Mouse (Mus musculus) limb, embryonic 13.5 days (tissue): ENCODE data around the gene Olfr1018. TPM values are rescaled to one million over a fixed set of nuclear protein-coding genes. Genes with fewer than 3 reads are reported as not detected.

Source experiments
- ATAC-seq: fragments of 200-750 bp; cut with Nextera tagmentation; 2 replicates; pipeline ENCODE4 v1.8.0; 2017; ENCODE audit warnings: low read depth, moderate number of reproducible peaks, moderate TSS enrichment; ENCODE audit not compliant: low FRiP score
- H3K27ac ChIP-seq: fragments of 300-500 bp; sonication (generic); 2 replicates; pipeline ENCODE4 v1.5.1; 2015; ENCODE audit warnings: inconsistent platforms, mild to moderate bottlenecking, moderate library complexity
- H3K27me3 ChIP-seq: fragments of 300-500 bp; sonication (generic); 2 replicates; pipeline ENCODE4 v1.6.1; 2015; ENCODE audit warnings: mild to moderate bottlenecking, inconsistent platforms
- H3K36me3 ChIP-seq: fragments of 300-500 bp; sonication (generic); 2 replicates; pipeline ENCODE4 v1.6.1; 2015; ENCODE audit warnings: inconsistent platforms, mild to moderate bottlenecking, moderate library complexity
- H3K4me1 ChIP-seq: fragments of 300-500 bp; sonication (generic); 2 replicates; pipeline ENCODE4 v1.6.1; 2015; ENCODE audit warnings: inconsistent platforms
- H3K4me2 ChIP-seq: fragments of 300-500 bp; sonication (generic); replicated peaks from 2 replicates; pipeline ENCODE4 v1.6.1; 2015; ENCODE audit warnings: inconsistent platforms, mild to moderate bottlenecking, moderate library complexity
- H3K4me3 ChIP-seq: fragments of 300-500 bp; sonication (generic); 2 replicates; pipeline ENCODE4 v1.5.1; 2015; ENCODE audit warnings: moderate library complexity, mild to moderate bottlenecking, inconsistent platforms
- H3K9ac ChIP-seq: fragments of 300-500 bp; sonication (generic); 2 replicates; pipeline ENCODE4 v1.6.1; 2015; ENCODE audit warnings: mild to moderate bottlenecking, inconsistent platforms
- H3K9me3 ChIP-seq: fragments of 300-500 bp; sonication (generic); 2 replicates; pipeline ENCODE4 v1.6.1; 2016; ENCODE audit warnings: inconsistent platforms
- WGBS: fragments of 180-500 bp; shearing (Covaris S2); methylation state at CpG from one replicate; pipeline ENCODE4 v1.1.7; 2015; 5-methylcytosine and 5-hydroxymethylcytosine counted together
- polyA plus RNA-seq: library from polyadenylated mRNA; unstranded; fragments of >200 nt; fragmentation: Nextera tagmentation; extraction: Ambion mirVana; gene quantifications from 2 replicates; pipeline ENCODE4 v1.2.1, GENCODE M21; 2015

Gene Olfr1018
- not detected in 2 replicates for polyA plus RNA-seq

DNA sequence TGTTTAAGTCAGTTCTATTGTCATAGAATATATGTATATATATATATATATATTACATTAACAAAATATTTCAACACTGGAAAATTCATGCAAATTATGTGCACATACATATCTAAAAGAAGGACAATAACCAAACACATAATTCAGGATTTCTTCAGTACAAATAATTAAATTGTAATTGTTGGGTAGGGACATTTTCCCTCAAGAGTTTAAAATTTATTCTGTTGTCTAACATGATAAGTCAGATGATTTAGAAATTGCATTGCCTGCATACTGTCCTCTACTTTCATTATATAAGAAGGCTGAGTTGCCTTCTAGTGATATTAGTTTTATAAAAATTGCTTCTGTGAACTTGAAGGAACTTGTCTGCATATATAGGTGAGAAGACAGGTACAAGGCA is at the start of gene Olfr1018:
Gene Olfr1018, plus strand, starts transcription at position 301 of the 400 bp plus-strand sequence.
- no peak within 1 kb of the TSS for H3K4me3 ChIP-seq
- H3K9me3 ChIP-seq = no peaks in the 10 kb centered on the region
- H3K4me1 ChIP-seq = no peaks in the 10 kb centered on the region
- no peak within 1 kb of the TSS for H3K9ac ChIP-seq
- H3K27ac ChIP-seq = no peak within 1 kb of the TSS
- no peak for ATAC-seq
- no peak within 1 kb of the TSS for H3K4me2 ChIP-seq
- no peaks in the 10 kb centered on the region for H3K36me3 ChIP-seq
- H3K27me3 ChIP-seq = no peaks in the 10 kb centered on the region

DNA sequence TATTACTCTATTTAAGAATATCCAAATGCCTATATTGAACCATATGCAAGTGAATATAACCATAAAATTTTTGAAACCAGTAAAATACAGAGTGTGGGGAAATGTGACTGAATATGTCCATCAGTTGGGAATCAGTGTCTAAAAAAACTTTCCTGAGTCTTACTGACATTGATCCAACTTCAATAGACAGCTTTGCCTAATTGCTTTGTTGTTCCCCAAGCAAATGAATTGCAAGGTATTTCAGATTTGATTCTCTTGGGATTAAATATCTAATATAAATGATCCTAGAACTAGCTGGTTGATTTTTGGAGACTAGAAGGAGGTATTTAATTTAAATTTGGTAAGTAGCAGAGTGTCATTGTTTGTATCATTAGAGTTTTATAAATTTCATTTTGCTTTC is 45.9 kb upstream of the Olfr1018 start, which contains the start of gene Olfr1014:
Gene Olfr1014, plus strand, starts transcription at position 301 of the 400 bp plus-strand sequence.
- no peak within 1 kb of the TSS for H3K4me2 ChIP-seq

DNA sequence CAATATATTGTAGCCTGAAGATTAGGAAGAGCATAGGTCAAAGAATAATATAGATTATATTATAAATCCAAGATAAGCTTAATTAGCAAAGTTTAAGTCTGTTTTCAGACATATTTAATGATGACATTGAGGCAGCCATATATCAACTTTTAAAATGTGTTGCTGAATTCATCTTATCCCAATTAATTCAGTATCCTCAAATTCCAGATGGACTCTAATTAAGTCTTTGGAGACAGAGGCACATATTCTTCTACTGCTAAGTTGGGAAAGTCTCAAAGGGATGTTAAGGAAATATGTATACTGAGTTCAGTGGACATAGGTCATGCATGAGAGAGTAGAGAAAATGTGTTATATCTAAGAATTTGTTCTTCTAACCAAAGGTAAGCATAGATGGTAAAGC is 36.6 kb upstream of the Olfr1018 start, which contains the start of gene Olfr1015:
Gene Olfr1015, plus strand, starts transcription at position 301 of the 400 bp plus-strand sequence.
- no peak within 1 kb of the TSS for H3K27ac ChIP-seq
- ATAC-seq = no peak

More for the DNA sequence above, 45.9 kb upstream of the Olfr1018 start, which contains the start of gene Olfr1014:
- Histone ChIP-seq H3K9me3 (no peaks in the 10 kb centered on the region), H3K4me1 (no peaks in the 10 kb centered on the region), H3K36me3 (no peaks in the 10 kb centered on the region), H3K4me3 (no peak within 1 kb of the TSS), H3K27me3 (no peaks in the 10 kb centered on the region), H3K27ac (no peak within 1 kb of the TSS), H3K9ac (no peak within 1 kb of the TSS)
- no peak for ATAC-seq

DNA sequence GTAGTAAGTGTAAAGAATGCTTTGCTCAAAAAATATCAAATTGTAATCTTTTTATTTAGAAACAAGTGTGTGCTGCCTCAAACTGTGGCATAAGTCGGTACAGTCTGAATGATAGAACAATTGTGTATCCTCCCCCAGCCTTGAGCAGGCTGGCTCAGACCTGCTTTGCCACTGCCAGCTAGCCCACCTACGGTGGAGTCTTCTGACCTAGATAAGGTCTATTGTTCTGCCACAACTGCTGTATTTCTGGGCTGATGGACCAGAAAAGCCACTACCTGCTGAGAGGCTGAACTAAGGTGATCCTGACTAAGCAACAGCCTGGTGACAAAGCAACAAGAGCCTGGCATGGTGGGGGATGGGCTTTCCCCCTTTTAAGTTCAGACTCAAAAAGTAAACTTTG is 25.9 kb upstream of the Olfr1018 start:
- Histone ChIP-seq H3K27ac (no peak overlapping the region), H3K4me2 (no peak overlapping the region), H3K36me3 (no peaks in the 10 kb centered on the region), H3K27me3 (no peaks in the 10 kb centered on the region), H3K4me1 (no peaks in the 10 kb centered on the region), H3K4me3 (no peak overlapping the region), H3K9ac (no peak overlapping the region), H3K9me3 (no peaks in the 10 kb centered on the region)
- 68% methylated on average over 2 of the region's 2 CpGs for WGBS
- no peak for ATAC-seq

More for the DNA sequence above, 36.6 kb upstream of the Olfr1018 start, which contains the start of gene Olfr1015:
- H3K9ac ChIP-seq = no peak within 1 kb of the TSS
- no peaks in the 10 kb centered on the region for H3K9me3 ChIP-seq
- H3K4me3 ChIP-seq = no peak within 1 kb of the TSS
- no peaks in the 10 kb centered on the region for H3K27me3 ChIP-seq
- H3K4me2 ChIP-seq = no peak within 1 kb of the TSS
- H3K4me1 ChIP-seq = no peaks in the 10 kb centered on the region
- H3K36me3 ChIP-seq = no peaks in the 10 kb centered on the region

DNA sequence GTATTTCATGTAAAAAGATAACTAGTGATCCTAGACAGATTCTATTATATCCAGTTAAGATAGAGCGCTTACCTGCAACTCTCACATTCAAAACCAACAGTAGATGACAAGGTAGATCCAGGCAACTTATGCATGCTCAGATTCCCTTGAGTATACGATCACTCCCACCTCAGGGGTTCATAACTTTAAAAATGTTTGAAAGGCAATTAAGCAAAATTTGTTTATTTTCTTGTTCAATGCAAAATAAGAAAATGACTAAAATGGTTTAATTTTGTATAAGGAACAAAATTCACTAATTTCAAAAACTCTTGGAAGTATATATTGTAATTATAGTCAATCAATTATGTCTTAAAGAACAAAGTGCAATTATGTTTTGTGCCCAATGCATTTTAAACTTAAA is 15.8 kb upstream of the Olfr1018 start, which contains the start of gene Olfr1016:
Gene Olfr1016, minus strand, starts transcription at position 101 of the 400 bp plus-strand sequence.
- Histone ChIP-seq H3K4me3 (no peak within 1 kb of the TSS), H3K27ac (no peak within 1 kb of the TSS), H3K27me3 (no peaks in the 10 kb centered on the region), H3K4me1 (no peaks in the 10 kb centered on the region), H3K9ac (no peak within 1 kb of the TSS), H3K4me2 (no peak within 1 kb of the TSS), H3K9me3 (no peaks in the 10 kb centered on the region), H3K36me3 (no peaks in the 10 kb centered on the region)
- ATAC-seq = no peak
- WGBS = 89% methylated on average over 2 of the region's 2 CpGs

DNA sequence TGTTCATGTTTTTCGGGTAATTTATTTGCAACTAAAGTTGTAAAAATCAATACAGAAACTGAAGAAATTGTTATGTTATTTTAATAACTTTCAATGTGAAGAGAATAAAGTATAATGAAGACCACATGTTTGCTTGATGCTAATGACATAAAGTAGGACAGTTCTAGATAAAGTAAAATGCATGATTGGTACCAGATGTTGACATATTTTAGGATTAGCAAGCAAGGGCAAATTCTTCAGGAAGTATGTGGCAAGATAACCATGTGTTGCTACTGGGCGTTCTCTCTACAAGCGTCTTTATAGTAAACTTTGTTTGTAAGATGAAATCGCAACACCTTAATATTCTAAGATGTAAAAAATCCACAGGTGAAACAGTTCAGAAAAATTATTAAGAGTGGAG is 13.8 kb upstream of the Olfr1018 start:
- 57% methylated on average over 4 of the region's 4 CpGs for WGBS

DNA sequence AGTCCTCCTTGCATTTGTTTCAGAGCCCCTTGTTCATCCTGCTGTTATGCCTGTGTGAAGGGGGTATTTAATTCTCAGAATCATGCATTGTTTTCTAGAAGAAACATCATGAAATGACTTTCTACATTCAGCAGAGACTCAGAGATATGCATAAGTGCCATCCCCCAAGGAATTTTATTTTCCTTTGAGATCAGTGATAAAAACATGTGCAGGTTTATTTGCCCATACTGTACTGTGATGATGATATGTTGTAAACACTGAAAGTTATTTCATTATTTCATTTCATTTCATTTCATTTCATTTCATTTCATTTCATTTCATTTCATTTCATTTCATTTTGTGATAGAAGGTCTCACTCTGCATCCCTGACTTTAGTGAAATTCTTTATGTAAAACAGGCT is 27.1 kb downstream of the Olfr1018 start, which contains the start of gene Olfr1019:
Gene Olfr1019, minus strand, starts transcription at position 101 of the 400 bp plus-strand sequence.
- Histone ChIP-seq H3K27ac (no peak within 1 kb of the TSS), H3K36me3 (no peaks in the 10 kb centered on the region), H3K27me3 (no peaks in the 10 kb centered on the region), H3K4me1 (no peaks in the 10 kb centered on the region), H3K4me2 (no peak within 1 kb of the TSS), H3K9ac (no peak within 1 kb of the TSS), H3K4me3 (no peak within 1 kb of the TSS), H3K9me3 (no peaks in the 10 kb centered on the region)
- no peak for ATAC-seq

More for the DNA sequence above, 13.8 kb upstream of the Olfr1018 start:
- H3K9ac ChIP-seq = no peak overlapping the region
- H3K4me3 ChIP-seq = no peak overlapping the region
- no peaks in the 10 kb centered on the region for H3K27me3 ChIP-seq
- H3K4me2 ChIP-seq = no peak overlapping the region
- H3K27ac ChIP-seq = no peak overlapping the region
- no peaks in the 10 kb centered on the region for H3K4me1 ChIP-seq
- H3K36me3 ChIP-seq = no peaks in the 10 kb centered on the region
- no peak for ATAC-seq
- H3K9me3 ChIP-seq = no peaks in the 10 kb centered on the region

DNA sequence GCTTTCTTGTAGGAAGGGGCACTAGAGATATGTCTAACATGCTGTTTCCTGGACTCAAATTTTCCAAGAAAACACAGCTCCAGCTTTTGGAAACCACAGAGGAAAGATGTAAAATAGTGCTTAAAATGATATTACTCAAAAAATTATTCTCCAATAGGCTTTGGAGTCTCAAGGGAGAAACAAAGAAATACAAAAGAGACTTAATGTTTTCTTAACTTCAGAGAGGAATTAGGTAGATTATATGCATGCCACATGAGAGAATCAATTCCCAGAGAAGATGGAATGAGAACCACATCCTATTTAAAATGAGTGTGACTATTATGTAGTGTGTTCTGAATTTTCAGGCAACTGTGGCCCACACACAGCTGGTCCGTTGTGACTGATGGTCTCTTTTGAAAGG is 28.5 kb downstream of the Olfr1018 start, which contains the start of gene Olfr1020:
Gene Olfr1020, plus strand, starts transcription at position 301 of the 400 bp plus-strand sequence.
- no peaks in the 10 kb centered on the region for H3K4me1 ChIP-seq
- WGBS = 76% methylated on average over 1 of the region's 1 CpGs
- H3K27me3 ChIP-seq = no peaks in the 10 kb centered on the region
- no peak within 1 kb of the TSS for H3K9ac ChIP-seq
- no peaks in the 10 kb centered on the region for H3K36me3 ChIP-seq
- H3K9me3 ChIP-seq = no peaks in the 10 kb centered on the region
- no peak within 1 kb of the TSS for H3K4me3 ChIP-seq
- H3K4me2 ChIP-seq = no peak within 1 kb of the TSS
- no peak within 1 kb of the TSS for H3K27ac ChIP-seq
- ATAC-seq = no peak

DNA sequence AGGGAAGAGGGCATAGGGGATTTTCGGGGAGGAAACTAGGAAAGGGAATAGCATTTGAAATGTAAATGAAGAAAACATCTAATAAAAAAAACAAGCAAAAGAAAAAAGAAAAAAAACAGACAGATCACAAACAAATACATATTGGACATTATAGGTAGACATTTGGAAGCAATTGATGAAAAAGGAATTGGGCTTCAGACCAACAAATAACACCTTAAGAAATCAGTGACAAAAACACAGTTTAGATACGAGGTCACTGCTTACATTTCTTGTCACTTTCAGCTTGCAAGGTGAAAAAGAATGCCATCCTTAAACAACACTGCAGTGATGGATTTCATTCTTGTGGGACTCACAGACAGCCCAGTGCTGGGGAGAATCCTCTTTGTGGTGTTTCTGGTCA is 50.0 kb downstream of the Olfr1018 start, which contains the start of gene Olfr1022:
Gene Olfr1022, plus strand, starts transcription at position 301 of the 400 bp plus-strand sequence.
- Histone ChIP-seq H3K36me3 (no peaks in the 10 kb centered on the region), H3K4me2 (no peak within 1 kb of the TSS), H3K9ac (no peak within 1 kb of the TSS), H3K4me3 (no peak within 1 kb of the TSS), H3K4me1 (no peaks in the 10 kb centered on the region), H3K9me3 (no peaks in the 10 kb centered on the region), H3K27me3 (no peaks in the 10 kb centered on the region), H3K27ac (no peak within 1 kb of the TSS)
- ATAC-seq = no peak
- WGBS = 44% methylated on average over 2 of the region's 2 CpGs

Other genes starting within 250 kb of the Olfr1018 start
- not detected in 2 replicates for gene Olfr996, start 239.3 kb upstream of the Olfr1018 start, polyA plus RNA-seq
- not detected in 2 replicates for gene Olfr998, start 229.5 kb upstream of the Olfr1018 start, polyA plus RNA-seq
- gene Olfr1000, start 206.6 kb upstream of the Olfr1018 start, polyA plus RNA-seq = not detected in 2 replicates
- not detected in 2 replicates for gene Olfr1002, start 167.8 kb upstream of the Olfr1018 start, polyA plus RNA-seq
- not detected in 2 replicates for gene Olfr154, start 154.0 kb upstream of the Olfr1018 start, polyA plus RNA-seq
- gene Olfr1006, start 139.7 kb upstream of the Olfr1018 start, polyA plus RNA-seq = not detected in 2 replicates
- gene Olfr1008, start 129.0 kb upstream of the Olfr1018 start, polyA plus RNA-seq = not detected in 2 replicates
- gene Olfr1009, start 103.1 kb upstream of the Olfr1018 start, polyA plus RNA-seq = not detected in 2 replicates
- not detected in 2 replicates for gene Olfr1012, start 55.7 kb upstream of the Olfr1018 start, polyA plus RNA-seq
- not detected in 2 replicates for gene Olfr1013, start 51.4 kb upstream of the Olfr1018 start, polyA plus RNA-seq
- not detected in 2 replicates for gene Olfr1014, start 45.8 kb upstream of the Olfr1018 start, polyA plus RNA-seq
- gene Olfr1015, start 36.5 kb upstream of the Olfr1018 start, polyA plus RNA-seq = not detected in 2 replicates
- not detected in 2 replicates for gene Olfr1016, start 15.9 kb upstream of the Olfr1018 start, polyA plus RNA-seq
- gene Olfr1019, start 27.0 kb downstream of the Olfr1018 start, polyA plus RNA-seq = not detected in 2 replicates
- gene Olfr1020, start 28.6 kb downstream of the Olfr1018 start, polyA plus RNA-seq = not detected in 2 replicates
- gene Olfr1022, start 50.1 kb downstream of the Olfr1018 start, polyA plus RNA-seq = not detected in 2 replicates
- not detected in 2 replicates for gene Olfr1023, start 67.2 kb downstream of the Olfr1018 start, polyA plus RNA-seq
- not detected in 2 replicates for gene Olfr1024, start 86.6 kb downstream of the Olfr1018 start, polyA plus RNA-seq
- gene Olfr1025-ps1, start 96.7 kb downstream of the Olfr1018 start, polyA plus RNA-seq = not detected in 2 replicates
- gene Olfr1026, start 103.1 kb downstream of the Olfr1018 start, polyA plus RNA-seq = not detected in 2 replicates
- not detected in 2 replicates for gene Olfr1028, start 132.0 kb downstream of the Olfr1018 start, polyA plus RNA-seq
- not detected in 2 replicates for gene Olfr1029, start 155.4 kb downstream of the Olfr1018 start, polyA plus RNA-seq
- gene Olfr1030, start 160.8 kb downstream of the Olfr1018 start, polyA plus RNA-seq = not detected in 2 replicates
- gene Olfr1031, start 171.8 kb downstream of the Olfr1018 start, polyA plus RNA-seq = not detected in 2 replicates
- not detected in 2 replicates for gene Olfr1032, start 187.1 kb downstream of the Olfr1018 start, polyA plus RNA-seq
- gene Olfr1033, start 202.2 kb downstream of the Olfr1018 start, polyA plus RNA-seq = 0.33 and 0.90 TPM in 2 replicates
- gene Olfr1034, start 227.4 kb downstream of the Olfr1018 start, polyA plus RNA-seq = not detected in 2 replicates